Mouse (Mus musculus): ENCODE measurements at regions not wholly inside any gene's neighbourhood (a gene's known extent, or its start where the extent isn't known, plus 50 kb on each side); places are given as distances from the start of the nearest gene placed in this dataset.

DNA sequence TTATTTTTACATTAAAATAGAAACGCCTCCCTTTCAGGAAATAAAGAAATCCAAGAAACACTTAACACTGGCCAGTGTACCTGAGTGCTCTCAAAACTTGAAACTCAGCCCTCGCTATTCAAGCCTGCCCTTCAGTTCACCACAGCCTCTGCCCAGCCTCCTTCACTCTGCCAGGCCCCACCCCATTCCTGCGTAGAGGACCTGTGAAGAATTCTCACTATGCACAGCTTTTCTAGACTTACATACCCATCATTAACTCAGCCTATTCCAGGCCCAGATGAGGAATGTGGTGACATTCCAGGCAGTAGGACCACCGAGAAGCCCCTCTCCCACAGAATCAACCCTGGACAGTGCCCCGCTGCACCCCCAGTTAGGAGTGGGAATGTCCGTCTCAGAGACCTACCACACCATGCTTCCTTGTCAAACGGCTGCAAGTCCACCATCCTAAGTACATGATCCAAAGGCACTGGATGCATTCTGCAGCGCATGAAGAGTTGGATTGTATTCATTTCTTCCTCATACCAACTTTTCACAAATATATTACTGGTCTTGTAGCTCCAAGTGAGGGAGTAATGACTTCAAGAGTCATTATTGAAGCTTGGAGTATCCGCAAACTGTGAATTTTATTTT is 150.0 kb upstream of the Cdkn3 start:
- ATAC-seq (ENCODE audit: borderline replicate concordance, extremely low read depth, low FRiP score, low TSS enrichment): peak; percentile 89
- H3K4me2 ChIP-seq: no peak overlapping the region

DNA sequence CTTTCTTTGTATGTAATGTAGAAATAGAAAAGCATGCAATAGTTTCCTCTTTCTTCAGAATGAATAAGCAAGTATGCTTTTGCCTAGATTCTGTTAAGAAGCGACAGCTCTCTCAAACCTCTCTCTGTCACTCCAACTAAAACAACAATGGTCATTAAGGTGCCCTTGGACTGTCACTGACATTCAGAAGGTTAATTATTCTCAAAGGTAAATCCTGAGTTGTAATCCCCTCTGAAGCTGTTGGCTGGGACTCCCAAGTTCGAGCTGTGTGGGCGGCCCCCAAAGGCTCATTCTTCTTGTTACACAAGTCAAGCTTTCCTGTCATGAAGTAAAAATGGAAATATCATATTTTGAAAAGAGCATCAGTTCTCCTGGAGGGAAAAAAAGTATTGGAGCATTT is 153.6 kb upstream of the Cdkn3 start:
- Histone ChIP-seq H3K27ac (no peak overlapping the region), H3K9me3 (no peaks in the 10 kb centered on the region), H3K4me3 (no peak overlapping the region), H3K27me3 (no peaks in the 10 kb centered on the region), H3K4me2 (no peak overlapping the region), H3K4me1 (peaks cover 30% of the 10 kb centered on the region), H3K36me3 (no peaks in the 10 kb centered on the region), H3K9ac (no peak overlapping the region)
- 57% methylated on average over 3 of the region's 3 CpGs for WGBS
- no peak for ATAC-seq (ENCODE audit: borderline replicate concordance, extremely low read depth, low FRiP score, low TSS enrichment)

More for the DNA sequence above, 150.0 kb upstream of the Cdkn3 start:
- Histone ChIP-seq H3K27me3 (no peaks in the 10 kb centered on the region), H3K9ac (no peak overlapping the region), H3K4me3 (no peak overlapping the region), H3K4me1 (peaks cover 33% of the 10 kb centered on the region), H3K36me3 (no peaks in the 10 kb centered on the region), H3K27ac (peak overlapping the region; percentile 65), H3K9me3 (no peaks in the 10 kb centered on the region)
- 60% methylated on average over 9 of the region's 9 CpGs for WGBS

DNA sequence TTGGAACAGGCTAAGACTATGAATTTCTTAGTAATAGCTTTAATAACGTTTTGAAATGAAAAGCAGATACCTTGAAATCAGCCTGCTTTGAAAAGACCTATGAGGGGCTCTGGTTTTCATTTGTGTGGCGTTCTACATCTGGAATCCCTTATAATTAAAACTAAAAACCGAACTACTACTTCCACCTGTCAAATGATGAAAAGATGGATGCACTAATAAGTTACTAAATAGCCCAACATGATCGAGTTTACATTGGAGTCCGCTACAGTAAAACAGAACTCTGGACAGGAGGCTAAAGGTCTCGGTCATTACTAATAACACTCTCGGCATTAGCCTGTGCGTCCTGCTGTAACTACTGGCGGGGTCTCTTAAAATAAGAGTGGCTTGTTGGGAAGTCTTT is 154.3 kb upstream of the Cdkn3 start:
- H3K4me3 ChIP-seq: no peak overlapping the region
- 42% methylated on average over 9 of the region's 9 CpGs for WGBS
- H3K9me3 ChIP-seq: no peaks in the 10 kb centered on the region
- no peak overlapping the region for H3K9ac ChIP-seq
- H3K27me3 ChIP-seq: no peaks in the 10 kb centered on the region
- ATAC-seq (ENCODE audit: borderline replicate concordance, extremely low read depth, low FRiP score, low TSS enrichment): no peak
- H3K4me2 ChIP-seq: no peak overlapping the region
- peaks cover 30% of the 10 kb centered on the region for H3K4me1 ChIP-seq
- H3K27ac ChIP-seq: no peak overlapping the region
- no peaks in the 10 kb centered on the region for H3K36me3 ChIP-seq

DNA sequence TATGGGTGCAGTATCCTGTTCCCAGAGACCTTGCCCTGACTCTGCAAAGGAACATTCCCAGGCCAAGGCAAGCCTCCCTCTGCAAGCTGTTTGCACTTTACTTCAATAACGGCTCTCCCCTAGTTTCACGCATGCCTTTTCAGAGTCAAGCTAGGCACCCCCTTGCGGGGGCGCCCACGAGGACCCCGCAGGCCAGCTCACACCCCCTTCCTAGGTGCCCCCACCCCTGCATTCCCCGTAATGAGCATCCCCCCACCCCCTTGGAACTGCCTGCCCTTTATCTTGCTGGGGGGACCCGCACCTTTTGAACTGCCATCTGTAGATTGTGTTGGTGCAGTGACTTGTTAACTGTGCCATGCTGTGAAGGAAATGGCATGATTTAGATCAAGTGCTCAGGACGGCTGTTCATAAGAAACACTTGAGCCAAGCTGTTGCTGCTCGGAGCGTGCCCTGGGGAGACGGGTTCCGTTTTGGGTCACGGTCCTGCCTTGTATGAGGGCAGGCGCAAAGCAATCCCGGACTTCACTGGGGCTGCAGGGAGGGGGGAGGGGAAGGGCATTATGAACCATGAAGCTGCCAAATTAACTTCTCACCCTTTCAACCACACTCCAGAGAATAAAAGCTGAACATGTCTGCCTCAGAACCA is 155.3 kb upstream of the Cdkn3 start:
- H3K27me3 ChIP-seq: no peaks in the 10 kb centered on the region
- 8% methylated on average over 16 of the region's 16 CpGs for WGBS
- peak overlapping the region; percentile 46 for H3K4me2 ChIP-seq
- 0 out of 2 replicates have a peak overlapping the region, but pooled peaks have one; percentile 18 for H3K27ac ChIP-seq
- H3K36me3 ChIP-seq: no peaks in the 10 kb centered on the region
- H3K9me3 ChIP-seq: no peaks in the 10 kb centered on the region
- peaks cover 26% of the 10 kb centered on the region for H3K4me1 ChIP-seq
- no peak overlapping the region for H3K4me3 ChIP-seq
- no peak for ATAC-seq (ENCODE audit: borderline replicate concordance, extremely low read depth, low FRiP score, low TSS enrichment)
- no peak overlapping the region for H3K9ac ChIP-seq

DNA sequence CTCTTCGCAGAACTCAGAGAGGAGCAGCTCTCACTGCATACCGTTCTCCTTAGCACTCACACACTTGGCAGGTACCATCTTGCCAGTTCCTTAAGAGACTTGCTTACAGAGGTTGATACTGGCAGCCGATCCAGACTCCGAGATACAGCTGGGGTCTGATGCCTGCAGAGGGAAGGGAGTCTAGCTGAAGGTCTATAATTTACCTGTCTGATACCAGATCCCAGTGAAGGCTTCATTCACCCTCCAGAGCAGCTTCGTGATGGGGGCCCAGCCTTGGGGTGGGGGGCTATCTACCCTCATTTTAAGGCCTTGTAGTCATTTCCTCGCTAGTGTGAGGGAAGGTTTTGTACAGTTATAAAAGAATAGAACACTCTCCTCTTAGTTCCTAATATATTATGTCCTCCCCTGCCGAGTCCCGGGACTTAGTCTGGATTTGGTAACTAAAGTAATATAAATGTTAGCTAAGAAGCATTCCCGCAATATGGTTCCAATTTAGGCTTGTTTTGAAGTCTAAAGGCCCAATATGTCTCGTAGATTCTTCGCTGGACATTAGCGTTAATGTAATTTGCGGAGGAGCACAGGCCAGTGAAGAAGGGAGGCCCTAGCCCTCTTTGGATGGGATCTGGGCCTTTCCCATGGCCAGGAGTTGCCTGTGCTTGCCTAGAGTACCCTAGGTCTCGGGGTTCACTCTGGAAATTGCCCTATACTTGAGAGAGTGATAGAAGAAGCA is 156.0 kb upstream of the Cdkn3 start:
- H3K4me2 ChIP-seq: no peak overlapping the region

DNA sequence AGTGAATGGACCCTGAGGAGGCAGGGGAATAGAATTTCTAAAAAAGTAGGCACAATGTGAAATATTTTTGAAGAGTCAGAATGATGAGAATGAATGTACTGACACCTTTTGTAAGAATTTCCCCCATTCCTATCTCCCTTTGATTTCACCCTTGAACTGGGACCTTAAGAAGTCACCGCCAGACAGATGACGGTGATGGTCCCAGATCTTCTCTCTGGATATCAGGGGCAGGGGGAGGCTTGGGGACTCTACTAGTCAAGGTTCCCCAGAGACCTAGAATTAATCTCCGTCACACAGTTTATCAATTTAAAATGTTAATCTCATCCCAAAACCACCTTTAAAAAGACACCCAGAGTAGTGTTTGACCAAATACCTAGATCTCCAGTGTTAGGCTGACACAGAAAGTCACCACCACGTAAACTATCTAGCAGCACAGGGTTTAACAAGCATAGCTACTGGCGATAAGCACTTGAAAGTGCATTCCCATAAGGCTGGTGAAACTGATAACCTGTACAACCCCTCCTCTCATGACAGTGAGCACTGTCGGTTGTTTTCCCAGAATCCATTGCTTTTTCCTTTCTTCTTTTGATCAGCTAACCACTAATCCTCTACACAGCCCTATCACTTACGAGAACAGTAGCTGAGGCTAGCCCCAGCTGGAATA is 163.5 kb upstream of the Cdkn3 start:
- Histone ChIP-seq H3K36me3 (no peaks in the 10 kb centered on the region), H3K27me3 (no peaks in the 10 kb centered on the region), H3K4me2 (no peak overlapping the region), H3K9me3 (no peaks in the 10 kb centered on the region), H3K27ac (no peak overlapping the region), H3K4me1 (no peaks in the 10 kb centered on the region), H3K9ac (no peak overlapping the region), H3K4me3 (no peak overlapping the region)
- no peak for ATAC-seq (ENCODE audit: borderline replicate concordance, extremely low read depth, low FRiP score, low TSS enrichment)
- WGBS: 65% methylated on average over 7 of the region's 7 CpGs

More for the DNA sequence above, 156.0 kb upstream of the Cdkn3 start:
- WGBS: 79% methylated on average over 14 of the region's 14 CpGs
- Histone ChIP-seq H3K4me3 (no peak overlapping the region), H3K36me3 (no peaks in the 10 kb centered on the region), H3K27me3 (no peaks in the 10 kb centered on the region), H3K4me1 (peaks cover 26% of the 10 kb centered on the region), H3K9ac (no peak overlapping the region), H3K9me3 (no peaks in the 10 kb centered on the region), H3K27ac (no peak overlapping the region)
- no peak for ATAC-seq (ENCODE audit: borderline replicate concordance, extremely low read depth, low FRiP score, low TSS enrichment)

DNA sequence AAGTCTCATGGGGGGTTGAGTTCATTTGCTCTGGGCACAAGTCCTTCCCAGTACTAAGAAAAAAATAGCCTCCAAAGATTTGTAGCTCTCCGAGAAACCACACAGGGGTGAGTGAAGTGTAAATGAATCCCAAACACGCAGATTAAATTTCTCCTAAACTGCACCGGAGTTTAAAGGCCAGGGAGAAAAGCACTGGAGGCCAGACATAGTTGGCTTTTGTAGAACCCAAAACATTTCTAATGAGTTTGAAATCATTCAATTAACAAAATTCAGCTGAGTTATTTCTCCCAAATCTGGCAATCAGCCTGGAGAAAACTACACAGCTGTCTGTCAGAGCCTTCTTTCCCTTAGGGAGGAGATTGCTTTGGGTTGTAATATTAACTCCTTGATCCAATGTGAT is 166.2 kb upstream of the Cdkn3 start:
- Histone ChIP-seq H3K9me3 (no peaks in the 10 kb centered on the region), H3K9ac (no peak overlapping the region), H3K27ac (no peak overlapping the region), H3K4me2 (no peak overlapping the region), H3K36me3 (no peaks in the 10 kb centered on the region), H3K4me1 (no peaks in the 10 kb centered on the region), H3K27me3 (no peaks in the 10 kb centered on the region), H3K4me3 (no peak overlapping the region)
- 58% methylated on average over 3 of the region's 3 CpGs for WGBS
- ATAC-seq (ENCODE audit: borderline replicate concordance, extremely low read depth, low FRiP score, low TSS enrichment): no peak

DNA sequence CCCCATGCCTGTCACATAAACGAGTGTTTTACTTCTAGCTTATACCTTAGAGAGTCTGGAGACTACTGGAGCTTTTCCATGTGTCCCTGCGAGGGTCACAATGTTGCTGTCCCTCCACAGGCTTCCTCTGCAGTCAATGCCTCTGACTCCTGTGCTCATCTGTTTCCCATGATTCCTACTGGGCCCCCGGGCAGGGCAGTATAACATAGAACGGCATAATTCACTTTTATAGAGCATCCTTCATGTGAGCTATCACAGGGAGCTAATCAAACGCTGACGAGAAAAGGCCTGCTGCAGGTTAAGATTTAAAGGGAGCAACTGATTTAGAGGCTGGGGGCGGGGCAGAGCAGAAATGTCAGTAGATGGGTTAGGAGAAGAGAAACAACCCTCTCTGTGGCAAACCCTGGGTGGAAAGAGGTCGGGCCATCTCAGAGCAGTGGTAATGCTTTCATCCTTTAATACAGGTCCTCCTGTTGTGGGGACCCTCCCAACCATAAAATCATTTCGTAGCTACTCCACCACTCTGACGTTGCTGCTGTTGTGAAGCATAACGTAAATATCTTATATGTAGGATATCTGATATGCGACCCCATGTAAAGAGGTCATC is 168.5 kb upstream of the Cdkn3 start:
- Histone ChIP-seq H3K9ac (no peak overlapping the region), H3K4me2 (no peak overlapping the region), H3K27me3 (no peaks in the 10 kb centered on the region), H3K36me3 (no peaks in the 10 kb centered on the region), H3K9me3 (no peaks in the 10 kb centered on the region), H3K27ac (no peak overlapping the region), H3K4me3 (no peak overlapping the region), H3K4me1 (no peaks in the 10 kb centered on the region)
- WGBS: 59% methylated on average over 12 of the region's 12 CpGs
- ATAC-seq (ENCODE audit: borderline replicate concordance, extremely low read depth, low FRiP score, low TSS enrichment): no peak

DNA sequence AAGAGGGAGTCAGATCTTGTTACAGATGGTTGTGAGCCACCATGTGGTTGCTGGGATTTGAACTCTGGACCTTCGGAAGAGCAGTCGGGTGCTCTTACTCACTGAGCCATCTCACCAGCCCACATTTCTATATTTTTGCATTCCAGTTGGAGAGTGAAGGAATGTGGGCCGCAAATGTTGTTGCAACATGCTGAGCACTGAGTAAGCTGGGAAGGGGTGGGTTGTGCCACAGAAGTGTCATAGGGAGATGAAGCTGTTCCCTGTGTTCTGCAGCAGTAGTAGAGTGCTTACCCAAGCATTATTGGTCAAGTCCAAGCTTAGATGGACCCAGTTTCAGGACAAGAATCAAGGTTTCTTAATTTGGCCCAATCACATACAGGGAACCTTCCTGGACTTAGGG is 169.1 kb upstream of the Cdkn3 start:
- 87% methylated on average over 3 of the region's 3 CpGs for WGBS
- Histone ChIP-seq H3K36me3 (no peaks in the 10 kb centered on the region), H3K4me1 (no peaks in the 10 kb centered on the region), H3K4me3 (no peak overlapping the region), H3K9me3 (no peaks in the 10 kb centered on the region), H3K9ac (no peak overlapping the region), H3K27me3 (no peaks in the 10 kb centered on the region), H3K4me2 (no peak overlapping the region), H3K27ac (no peak overlapping the region)
- no peak for ATAC-seq (ENCODE audit: borderline replicate concordance, extremely low read depth, low FRiP score, low TSS enrichment)

DNA sequence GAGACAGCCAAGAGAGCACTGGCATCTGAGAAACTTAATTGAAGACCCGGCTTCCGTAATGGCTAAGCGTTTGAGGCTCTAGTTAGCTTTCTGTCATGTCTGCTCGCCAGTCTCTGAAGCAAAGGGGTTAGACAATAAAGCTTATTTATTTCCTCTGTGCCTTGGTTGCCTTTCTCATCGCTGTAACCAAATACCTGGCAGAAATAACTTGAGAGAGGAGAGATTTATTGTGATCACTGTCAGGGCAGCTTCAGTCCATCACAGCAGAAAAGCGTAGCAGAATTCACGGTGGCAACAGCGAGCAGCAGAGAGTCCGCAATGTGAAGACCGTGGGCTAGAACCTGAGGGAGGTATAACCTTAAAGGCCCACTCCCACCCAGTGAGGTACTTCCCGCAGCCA is 174.2 kb upstream of the Cdkn3 start:
- Histone ChIP-seq H3K27ac (no peak overlapping the region), H3K9ac (no peak overlapping the region), H3K36me3 (no peaks in the 10 kb centered on the region), H3K4me3 (no peak overlapping the region), H3K4me2 (no peak overlapping the region), H3K27me3 (no peaks in the 10 kb centered on the region), H3K9me3 (no peaks in the 10 kb centered on the region), H3K4me1 (no peaks in the 10 kb centered on the region)
- 77% methylated on average over 11 of the region's 11 CpGs for WGBS
- no peak for ATAC-seq (ENCODE audit: borderline replicate concordance, extremely low read depth, low FRiP score, low TSS enrichment)

DNA sequence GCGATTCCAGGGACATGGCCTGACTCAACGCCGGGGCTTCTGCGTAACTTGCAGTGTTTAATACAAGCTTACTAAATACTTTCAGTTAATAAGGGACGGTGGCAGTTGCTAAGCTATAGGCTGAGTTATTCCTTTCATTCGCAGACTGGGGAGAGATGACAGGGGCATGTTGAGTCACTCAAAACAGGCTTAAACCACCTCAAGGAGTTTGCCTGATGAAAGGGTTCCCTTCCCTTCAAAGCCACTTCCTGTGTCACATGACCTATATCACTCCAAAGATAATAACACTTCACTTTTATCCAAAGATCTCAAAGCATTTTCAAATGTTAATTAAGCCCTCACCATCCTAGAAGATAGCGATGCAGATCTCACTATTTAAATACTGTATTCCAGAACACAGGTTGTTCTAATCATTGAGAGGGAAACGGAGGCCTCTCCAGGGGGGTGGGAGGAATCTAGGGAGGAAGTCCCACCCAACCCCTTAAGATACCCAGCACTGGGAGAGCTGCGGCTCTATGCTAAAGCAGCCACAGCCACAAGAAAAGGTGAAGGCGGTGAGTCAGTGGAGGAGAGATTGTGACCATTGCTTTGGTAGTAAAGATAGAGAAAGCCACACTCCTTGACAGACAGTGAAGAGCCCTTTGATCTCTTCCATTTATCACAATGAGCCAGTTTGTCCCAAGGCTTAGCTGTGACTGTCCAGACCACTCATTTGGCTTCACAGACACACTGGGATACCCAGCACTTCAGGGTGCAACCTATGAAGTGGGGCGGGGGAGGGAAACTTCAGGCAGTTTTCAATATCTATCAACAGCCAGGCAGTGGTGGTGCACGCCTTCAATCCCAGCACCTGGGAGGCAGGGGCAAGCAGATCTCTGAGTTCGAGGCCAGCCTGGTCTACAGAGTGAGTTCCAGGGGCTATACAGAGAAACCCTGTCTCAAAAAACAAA is 182.0 kb upstream of the Cdkn3 start:
- H3K27ac ChIP-seq: peak overlapping the region; percentile 72
- peak; percentile 80 for ATAC-seq (ENCODE audit: borderline replicate concordance, extremely low read depth, low FRiP score, low TSS enrichment)
- no peaks in the 10 kb centered on the region for H3K9me3 ChIP-seq
- H3K4me3 ChIP-seq: no peak overlapping the region
- no peaks in the 10 kb centered on the region for H3K36me3 ChIP-seq
- no peaks in the 10 kb centered on the region for H3K27me3 ChIP-seq
- no peak overlapping the region for H3K9ac ChIP-seq
- WGBS: 43% methylated on average over 13 of the region's 13 CpGs
- no peak overlapping the region; the same call in 1 of the 2 replicates for H3K4me2 ChIP-seq
- H3K4me1 ChIP-seq: peaks cover 12% of the 10 kb centered on the region; the same call in 1 of the 2 replicates

Data from lung, embryonic 15.5 days (tissue).